ENCODE assay signal across 15 mouse cellular contexts in the genomic region with DNA sequence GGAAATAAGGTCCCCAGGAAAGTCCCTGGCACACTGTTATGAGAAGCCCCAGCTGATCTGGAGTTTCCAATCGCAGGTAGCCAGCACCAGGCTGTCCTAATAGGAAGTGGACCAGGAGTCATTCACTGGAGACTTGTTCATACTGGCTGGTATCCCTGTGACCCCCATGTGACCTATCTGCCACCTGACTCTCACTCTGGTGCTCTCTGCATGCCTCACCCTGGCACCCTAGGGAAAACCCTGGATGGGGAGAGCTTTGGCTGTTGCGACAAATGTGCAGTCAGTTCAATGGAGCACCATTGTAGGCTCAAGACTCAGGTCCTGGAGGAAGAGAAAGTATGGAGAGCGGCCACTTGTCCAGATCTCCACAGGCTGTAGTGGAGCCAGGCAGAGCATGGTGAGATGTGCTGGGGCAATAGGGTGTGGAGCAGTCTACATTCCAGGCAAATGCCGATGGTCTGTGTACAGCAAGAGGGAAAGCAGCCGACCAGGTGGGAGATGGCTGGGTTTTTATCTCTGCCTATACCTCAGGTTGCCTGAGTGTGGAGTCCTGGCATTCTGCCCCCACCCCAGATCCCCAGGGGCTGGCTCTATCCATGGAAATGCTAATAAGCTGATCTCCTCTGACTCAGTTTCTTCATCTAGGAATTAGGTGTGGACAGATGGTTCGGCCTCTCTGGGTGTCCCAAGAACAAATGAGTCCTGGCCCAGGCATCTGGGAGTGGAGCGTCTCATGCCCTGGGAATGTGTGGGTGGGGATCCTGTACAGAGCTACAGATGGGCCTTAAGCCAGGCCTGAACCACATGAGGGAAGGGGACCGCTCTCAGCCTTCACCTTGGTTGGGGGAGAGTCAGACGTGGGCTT. TPM values are rescaled to one million over a fixed set of nuclear protein-coding genes. Genes with fewer than 3 reads are reported as not detected.
DNase-seq lines count a peak whose midpoint lies in the region; ATAC-seq and TF ChIP-seq lines count a peak whose summit lies in the region.
"Had no signal": no experiment of that assay in that cellular context is flagged by ENCODE, and none has a peak within 500 bp of the region (broad histone marks: within the 10 kb centered on the region; RNA-seq: fewer than 3 reads in every experiment).

No protein-coding gene starts in this region.

- no peak overlapping the region for H3K4me3 ChIP-seq in liver, postnatal 0 days (ENCODE audit: low read depth, low read length)
- H3K4me3 ChIP-seq in intestine, embryonic 14.5 days (ENCODE audit: low read depth, low read length), result no peak overlapping the region
- no peak overlapping the region for H3K4me3 ChIP-seq in stomach, embryonic 14.5 days (ENCODE audit: low read depth, low read length)
- no peak overlapping the region for H3K4me3 ChIP-seq in midbrain, embryonic 15.5 days
- H3K4me3 ChIP-seq: embryonic facial prominence, embryonic 10.5 days; heart, adult 2 months; limb, embryonic 15.5 days had no signal

- whole genome bisulfite sequencing in liver, postnatal 0 days (ENCODE audit: insufficient replicate concordance), result 69% methylated on average over 9 of the region's 9 CpGs
- WGBS in intestine, embryonic 14.5 days, result 67% methylated on average over 9 of the region's 9 CpGs
- 62% methylated on average over 9 of the region's 9 CpGs for WGBS in stomach, embryonic 14.5 days
- WGBS in midbrain, embryonic 15.5 days, result 83% methylated on average over 9 of the region's 9 CpGs

- no peaks in the 10 kb centered on the region for H3K36me3 ChIP-seq in liver, postnatal 0 days (replicated peaks; ENCODE audit: insufficient read depth, low read length)
- H3K36me3 ChIP-seq in intestine, embryonic 14.5 days (ENCODE audit: control insufficient read depth, insufficient read depth, low read length), result no peaks in the 10 kb centered on the region
- no peaks in the 10 kb centered on the region for H3K36me3 ChIP-seq in stomach, embryonic 14.5 days (ENCODE audit: control insufficient read depth, insufficient read depth, low read length)
- no peaks in the 10 kb centered on the region for H3K36me3 ChIP-seq in midbrain, embryonic 15.5 days (replicated peaks)
- H3K36me3 ChIP-seq: embryonic facial prominence, embryonic 10.5 days; limb, embryonic 15.5 days had no signal

- H3K27ac ChIP-seq in liver, postnatal 0 days (ENCODE audit: low read depth), result no peak overlapping the region
- H3K27ac ChIP-seq in intestine, embryonic 14.5 days (ENCODE audit: low read depth), result peak overlapping the region; percentile 33; the same call in 1 of the 2 replicates
- peak overlapping the region; percentile 11; the same call in 1 of the 2 replicates for H3K27ac ChIP-seq in stomach, embryonic 14.5 days (ENCODE audit: low read length)
- no peak overlapping the region for H3K27ac ChIP-seq in midbrain, embryonic 15.5 days
- H3K27ac ChIP-seq: heart, adult 2 months; hindbrain, postnatal 0 days; limb, embryonic 15.5 days had no signal

- no peak overlapping the region for H3K4me2 ChIP-seq in liver, postnatal 0 days (ENCODE audit: low read depth, low read length)
- H3K4me2 ChIP-seq in intestine, embryonic 14.5 days (ENCODE audit: low read length), result no peak overlapping the region
- H3K4me2 ChIP-seq in stomach, embryonic 14.5 days (replicated peaks; ENCODE audit: low read depth, low read length), result no peak overlapping the region
- H3K4me2 ChIP-seq in midbrain, embryonic 15.5 days, result no peak overlapping the region
- H3K4me2 ChIP-seq: limb, embryonic 15.5 days had no signal

- 0 out of 2 replicates have a peak, but pooled peaks cover 3% of the 10 kb centered on the region for H3K27me3 ChIP-seq in liver, postnatal 0 days (ENCODE audit: insufficient read depth, low read length)
- H3K27me3 ChIP-seq in intestine, embryonic 14.5 days (replicated peaks; ENCODE audit: control insufficient read depth, insufficient read depth, low read length), result no peaks in the 10 kb centered on the region
- no peaks in the 10 kb centered on the region for H3K27me3 ChIP-seq in stomach, embryonic 14.5 days (ENCODE audit: control insufficient read depth, insufficient read depth, low read length)
- no peaks in the 10 kb centered on the region for H3K27me3 ChIP-seq in midbrain, embryonic 15.5 days (replicated peaks)
- H3K27me3 ChIP-seq: limb, embryonic 15.5 days had no signal

- no peaks in the 10 kb centered on the region for H3K9me3 ChIP-seq in liver, postnatal 0 days (ENCODE audit: low read length)
- no peaks in the 10 kb centered on the region for H3K9me3 ChIP-seq in intestine, embryonic 14.5 days (ENCODE audit: control insufficient read depth, low read length)
- H3K9me3 ChIP-seq in stomach, embryonic 14.5 days (ENCODE audit: control insufficient read depth, low read depth, low read length), result no peaks in the 10 kb centered on the region
- H3K9me3 ChIP-seq in midbrain, embryonic 15.5 days, result no peaks in the 10 kb centered on the region
- H3K9me3 ChIP-seq: embryonic facial prominence, embryonic 10.5 days; limb, embryonic 15.5 days had no signal

- TF ChIP-seq EP300 in liver, postnatal 0 days (IDR thresholded peaks at IDR 0.05; ENCODE audit: low read depth), result no peak

- no peak overlapping the region for H3K9ac ChIP-seq in liver, postnatal 0 days (replicated peaks)
- H3K9ac ChIP-seq in intestine, embryonic 14.5 days (ENCODE audit: low read length), result no peak overlapping the region
- H3K9ac ChIP-seq in stomach, embryonic 14.5 days (replicated peaks; ENCODE audit: low read depth, low read length), result no peak overlapping the region
- no peak overlapping the region for H3K9ac ChIP-seq in midbrain, embryonic 15.5 days
- H3K9ac ChIP-seq: limb, embryonic 15.5 days had no signal

- ATAC-seq in liver, postnatal 0 days, result peak; percentile 7; the same call in 1 of the 2 replicates
- peak; percentile 64; the same call in 1 of the 2 replicates for ATAC-seq in intestine, embryonic 14.5 days (replicated peaks; ENCODE audit: low FRiP score, low TSS enrichment, low read depth)
- peak; percentile 33; the same call in 1 of the 2 replicates for ATAC-seq in stomach, embryonic 14.5 days (ENCODE audit: insufficient number of reproducible peaks, insufficient read depth, low FRiP score, low read depth)
- no peak for ATAC-seq in midbrain, embryonic 15.5 days (replicated peaks)
- ATAC-seq: hindbrain, postnatal 0 days had no signal

- DNase-seq in liver, postnatal 0 days, result no peak
- DNase-seq in liver, result no peak
- DNase-seq in Muller cell, postnatal 12 days (ENCODE audit: inconsistent ontology term), result peak; percentile 87
- DNase-seq in intestine, embryonic 14.5 days (ENCODE audit: low spot score), result no peak
- DNase-seq in frontal cortex, adult 2 months (ENCODE audit: extremely low spot score in 1 of 2, low spot score in 1 of 2), result no peak
- DNase-seq in frontal cortex, postnatal 10 days (ENCODE audit: low spot score in 2 of 2), result no peak
- DNase-seq: adrenal gland, postnatal 10 days; cerebellum, postnatal 10 days; right cerebral cortex, postnatal 25 days had no signal

- no peak for TF ChIP-seq CTCF in liver, postnatal 0 days (IDR thresholded peaks at IDR 0.05; ENCODE audit: low read depth)

- no peaks in the 10 kb centered on the region for H3K4me1 ChIP-seq in liver, postnatal 0 days (ENCODE audit: insufficient read depth)
- peaks cover 11% of the 10 kb centered on the region for H3K4me1 ChIP-seq in intestine, embryonic 14.5 days (replicated peaks; ENCODE audit: control insufficient read depth, insufficient read depth, low read length)
- H3K4me1 ChIP-seq in stomach, embryonic 14.5 days (ENCODE audit: control insufficient read depth, insufficient read depth, low read length), result peaks cover 17% of the 10 kb centered on the region
- H3K4me1 ChIP-seq in midbrain, embryonic 15.5 days, result no peaks in the 10 kb centered on the region
- H3K4me1 ChIP-seq: limb, embryonic 15.5 days had no signal

RNA-seq across cellular contexts. Expression of a gene that starts 2.4 kb away (rescaled TPM):
- 12.3 and 14.7 TPM in 2 replicates for polyA plus RNA-seq in liver, postnatal 0 days (2015; fragmentation: Nextera tagmentation; extraction: Ambion mirVana)
- 10.5 and 12.9 TPM in 2 replicates for polyA plus RNA-seq in intestine, embryonic 14.5 days (2014; fragmentation: Nextera tagmentation; extraction: Ambion mirVana)
- 29.5 and 36.0 TPM in 2 replicates for polyA plus RNA-seq in stomach, embryonic 14.5 days (2014; fragmentation: Nextera tagmentation; extraction: Ambion mirVana)
- polyA plus RNA-seq in frontal cortex, adult 2 months (2012; rRNA removed), result 2.9 and 3.0 TPM in 2 replicates
- 0.32 and 0.43 TPM in 2 replicates for polyA plus RNA-seq in midbrain, embryonic 15.5 days (2015; fragmentation: Nextera tagmentation; extraction: Ambion mirVana)

RNA-seq across cellular contexts. Expression of a gene that starts 17.0 kb away (rescaled TPM):
- 12.8 and 15.3 TPM in 2 replicates for polyA plus RNA-seq in liver, postnatal 0 days (2015; fragmentation: Nextera tagmentation; extraction: Ambion mirVana)
- polyA plus RNA-seq in intestine, embryonic 14.5 days (2014; fragmentation: Nextera tagmentation; extraction: Ambion mirVana), result 25.2 and 29.3 TPM in 2 replicates
- 26.0 and 29.0 TPM in 2 replicates for polyA plus RNA-seq in stomach, embryonic 14.5 days (2014; fragmentation: Nextera tagmentation; extraction: Ambion mirVana)
- polyA plus RNA-seq in frontal cortex, adult 2 months (2012; rRNA removed), result 35.9 and 38.5 TPM in 2 replicates
- 30.3 and 32.6 TPM in 2 replicates for polyA plus RNA-seq in midbrain, embryonic 15.5 days (2015; fragmentation: Nextera tagmentation; extraction: Ambion mirVana)

RNA-seq across cellular contexts. Expression of a gene that starts 20.8 kb away (rescaled TPM):
- polyA plus RNA-seq in liver, postnatal 0 days (2015; fragmentation: Nextera tagmentation; extraction: Ambion mirVana), result not detected in 2 replicates
- polyA plus RNA-seq in intestine, embryonic 14.5 days (2014; fragmentation: Nextera tagmentation; extraction: Ambion mirVana), result 0.08 TPM in 1 of 2 replicates, not detected in the other
- not detected in 2 replicates for polyA plus RNA-seq in stomach, embryonic 14.5 days (2014; fragmentation: Nextera tagmentation; extraction: Ambion mirVana)
- polyA plus RNA-seq in frontal cortex, adult 2 months (2012; rRNA removed), result 0.16 and 0.88 TPM in 2 replicates
- polyA plus RNA-seq in midbrain, embryonic 15.5 days (2015; fragmentation: Nextera tagmentation; extraction: Ambion mirVana), result not detected in 2 replicates
- polyA plus RNA-seq: hindbrain, postnatal 0 days had no signal

RNA-seq across cellular contexts. Expression of a gene that starts 28.9 kb away (rescaled TPM):
- polyA plus RNA-seq in liver, postnatal 0 days (2015; fragmentation: Nextera tagmentation; extraction: Ambion mirVana), result 8.3 and 9.4 TPM in 2 replicates
- 57.2 and 67.8 TPM in 2 replicates for polyA plus RNA-seq in intestine, embryonic 14.5 days (2014; fragmentation: Nextera tagmentation; extraction: Ambion mirVana)
- polyA plus RNA-seq in stomach, embryonic 14.5 days (2014; fragmentation: Nextera tagmentation; extraction: Ambion mirVana), result 76.8 and 76.9 TPM in 2 replicates
- 223 and 246 TPM in 2 replicates for polyA plus RNA-seq in frontal cortex, adult 2 months (2012; rRNA removed)
- 160 TPM in 2 replicates for polyA plus RNA-seq in midbrain, embryonic 15.5 days (2015; fragmentation: Nextera tagmentation; extraction: Ambion mirVana)

RNA-seq across cellular contexts. Expression of a gene that starts 29.1 kb away (rescaled TPM):
- polyA plus RNA-seq in liver, postnatal 0 days (2015; fragmentation: Nextera tagmentation; extraction: Ambion mirVana), result 3.8 and 3.9 TPM in 2 replicates
- 23.7 and 24.6 TPM in 2 replicates for polyA plus RNA-seq in intestine, embryonic 14.5 days (2014; fragmentation: Nextera tagmentation; extraction: Ambion mirVana)
- polyA plus RNA-seq in stomach, embryonic 14.5 days (2014; fragmentation: Nextera tagmentation; extraction: Ambion mirVana), result 22.1 and 25.0 TPM in 2 replicates
- 98.8 and 117 TPM in 2 replicates for polyA plus RNA-seq in frontal cortex, adult 2 months (2012; rRNA removed)
- 27.7 and 30.5 TPM in 2 replicates for polyA plus RNA-seq in midbrain, embryonic 15.5 days (2015; fragmentation: Nextera tagmentation; extraction: Ambion mirVana)

Comparison
In these comparisons a context has a peak if more than half of its experiments do, and no peak if none do; other contexts are left out.
1. H3K27ac ChIP-seq: peak in intestine, embryonic 14.5 days (single experiment) and stomach, embryonic 14.5 days (single experiment); none in liver, postnatal 0 days (single experiment) and midbrain, embryonic 15.5 days (single experiment).